Comparison of ENCODE assay signal across 1 mouse cellular context in genomic region chr9:107587833-107588639, GRCm38 (mm10).
TF ChIP-seq lines count a peak whose summit lies in the region.

No protein-coding gene starts in this region.

TF ChIP-seq in CH12.LX, 34 proteins besides CTCF, POLR2A, EP300 and RAD21:
- TF ChIP-seq ETS1 (conservative IDR thresholded peaks at IDR 0.05; ENCODE audit: low read depth, low read length) (peak; percentile 76), BHLHE40 (IDR thresholded peaks at IDR 0.05; ENCODE audit: low read depth, low read length) (peak; percentile 99), IRF4 (IDR thresholded peaks at IDR 0.05; ENCODE audit: low read depth, low read length) (no peak), E2F4 (IDR thresholded peaks at IDR 0.05; ENCODE audit: insufficient replicate concordance, low read depth, low read length) (0 out of 2 replicates have a peak, but pooled peaks have one; percentile 8), USF1 (IDR thresholded peaks at IDR 0.05; ENCODE audit: low read depth, low read length) (peak; percentile 20), SIN3A (IDR thresholded peaks at IDR 0.05; ENCODE audit: low read length) (peak; percentile 76), NELFE (IDR thresholded peaks at IDR 0.05; ENCODE audit: low read depth, low read length) (no peak), MXI1 (IDR thresholded peaks at IDR 0.05; ENCODE audit: low read depth, low read length) (peak; percentile 96), ZKSCAN1 (IDR thresholded peaks at IDR 0.05; ENCODE audit: borderline replicate concordance, low read depth, low read length) (no peak), MEF2A (IDR thresholded peaks at IDR 0.05; ENCODE audit: borderline replicate concordance, low read depth, low read length) (no peak), MAX (IDR thresholded peaks at IDR 0.05; ENCODE audit: low read length) (peak; percentile 95), MYC (IDR thresholded peaks at IDR 0.05; ENCODE audit: low read depth, low read length) (peak; percentile 99), KAT2A (IDR thresholded peaks at IDR 0.05; ENCODE audit: insufficient replicate concordance, low read length) (no peak)
